Mouse (Mus musculus) megakaryocyte, embryonic 14.5 days (primary cell): ENCODE results near the gene Ank3.

ENCODE experiments used
- FLI1 ChIP-seq: IDR thresholded peaks from 2 replicates; pipeline ENCODE4 v1.6.1; 2012; ENCODE audit warnings: low read length, inconsistent platforms, mixed read lengths
- GATA1 ChIP-seq: IDR thresholded peaks from 3 replicates; pipeline ENCODE4 v1.6.1; 2012; ENCODE audit warnings: mixed read lengths, low read length, inconsistent platforms, borderline replicate concordance

DNA sequence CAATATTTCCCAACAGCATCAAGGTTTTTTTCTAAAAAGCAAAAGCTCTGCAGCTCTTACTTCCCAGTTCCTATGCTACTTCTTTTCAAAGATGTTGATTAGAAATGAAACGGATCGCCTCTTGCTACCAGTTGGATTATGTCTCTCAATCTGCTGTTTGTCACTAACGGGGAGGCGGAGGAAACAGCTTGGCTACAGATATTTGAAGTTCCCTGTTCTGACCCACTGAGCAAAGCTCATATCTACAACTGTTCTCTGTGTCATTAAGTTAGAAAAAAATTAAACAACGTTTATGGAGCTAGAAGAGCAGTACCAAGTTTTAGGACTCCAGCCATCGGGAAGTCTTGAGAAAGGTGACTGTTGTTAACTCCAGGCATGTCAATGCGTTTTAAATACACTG is 146.1 kb downstream of the Ank3 start:
- TF ChIP-seq GATA1 (no peak), FLI1 (no peak)
